Mouse (Mus musculus): ENCODE measurements around the gene Wars.

Gene Wars

GRCm38 (mm10) chr12:108906398-108906797 lies 12.4 kb upstream of the Wars start:
- DNase-seq (ENCODE audit: low spot score) = no peak

GRCm38 (mm10) chr12:108905620-108906302 lies 11.8 kb upstream of the Wars start:
- no peak for DNase-seq (ENCODE audit: low spot score)

- no peak for DNase-seq (ENCODE audit: low spot score)
These were observed 10.3 kb upstream of the Wars start for GRCm38 (mm10) chr12:108904276-108904653.

DNA sequence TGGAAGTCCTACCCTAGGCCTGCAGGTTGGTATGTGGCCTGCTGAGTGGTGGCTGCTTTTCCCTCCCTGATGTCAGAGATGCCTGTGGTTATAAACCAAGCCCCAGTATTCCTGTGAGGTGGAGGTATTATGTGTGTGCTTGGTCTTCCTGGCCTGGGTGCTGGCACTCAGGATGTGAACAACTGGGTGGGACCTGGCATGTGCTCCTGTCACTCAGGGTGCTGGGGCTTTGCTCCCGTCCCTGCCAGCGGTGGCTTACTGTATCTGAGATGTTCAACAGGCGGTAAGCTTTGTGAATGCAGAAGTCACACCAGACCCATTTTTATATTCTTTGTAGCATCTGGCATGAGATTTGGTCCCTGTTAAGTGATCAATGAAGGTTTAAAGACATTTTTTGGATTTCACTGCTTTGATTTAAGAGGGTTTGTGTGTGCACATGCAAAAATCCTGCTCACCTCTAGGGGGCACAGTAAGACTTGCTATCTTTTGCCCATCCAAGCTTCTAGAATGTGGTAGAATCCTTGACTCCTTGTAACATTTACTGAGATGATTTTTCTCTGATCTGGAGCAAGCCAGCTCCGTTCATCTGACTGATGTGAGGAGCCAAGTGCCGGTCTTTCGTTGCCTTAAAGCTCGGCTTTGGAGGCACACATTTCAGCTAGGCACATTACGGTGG lies 9.8 kb upstream of the Wars start:
- DNase-seq (ENCODE audit: low spot score) = peak; percentile 51

GRCm38 (mm10) chr12:108902940-108903339 lies 9.0 kb upstream of the Wars start:
- peak; percentile 49 for DNase-seq (ENCODE audit: low spot score)

- no peak for DNase-seq (ENCODE audit: low spot score)
These were observed 7.4 kb upstream of the Wars start for GRCm38 (mm10) chr12:108901346-108901745.

GRCm38 (mm10) chr12:108896006-108896405 lies 2.0 kb upstream of the Wars start:
- no peak for DNase-seq (ENCODE audit: low spot score)

- no peak for DNase-seq (ENCODE audit: low spot score)
These were observed 450 bp upstream of the Wars start for GRCm38 (mm10) chr12:108894432-108894816.

DNA sequence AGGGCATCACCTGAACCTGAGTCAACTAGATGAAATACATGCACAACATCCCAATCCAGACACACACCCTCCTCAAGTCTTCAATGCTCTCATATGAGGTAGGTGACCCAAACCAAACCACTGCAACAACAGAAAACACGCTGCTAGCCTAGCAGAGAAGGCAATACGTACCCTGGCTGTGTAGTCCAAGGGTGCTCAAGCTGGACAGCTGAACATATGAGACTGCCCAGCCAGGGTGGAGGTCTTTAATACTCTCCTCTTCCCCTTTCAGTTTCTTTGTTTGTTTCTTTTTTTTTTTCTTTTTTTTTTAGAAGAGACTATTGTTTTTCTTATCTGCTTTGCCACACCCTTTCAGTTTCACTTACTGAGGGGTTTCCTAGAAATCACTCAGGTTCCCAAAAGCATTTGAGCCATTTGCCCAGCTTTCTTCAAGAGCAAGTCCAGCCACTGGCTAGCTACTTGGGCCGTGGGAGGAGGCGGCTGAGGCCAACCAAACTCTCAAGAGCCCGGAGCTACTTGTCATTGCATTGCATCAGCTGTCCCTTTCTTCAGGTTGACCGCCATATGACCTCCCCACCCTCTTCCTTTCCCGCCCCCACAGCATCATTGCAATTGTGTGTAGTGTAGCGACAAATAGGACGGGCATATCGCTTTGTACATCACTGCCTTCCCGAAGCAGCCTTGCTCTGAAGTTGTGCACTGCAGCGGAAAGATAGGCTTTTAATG lies 822 bp downstream of the Wars start, which contains the start of gene Wdr25:
Gene Wdr25, plus strand, starts transcription at position 643 of the 726 bp plus-strand sequence.
- no peak for DNase-seq (ENCODE audit: low spot score)

- no peak for DNase-seq (ENCODE audit: low spot score)
These were observed 5.3 kb downstream of the Wars start for GRCm38 (mm10) chr12:108888632-108889031.

- DNase-seq (ENCODE audit: low spot score) = no peak
These were observed 6.9 kb downstream of the Wars start for GRCm38 (mm10) chr12:108887077-108887476.

DNA sequence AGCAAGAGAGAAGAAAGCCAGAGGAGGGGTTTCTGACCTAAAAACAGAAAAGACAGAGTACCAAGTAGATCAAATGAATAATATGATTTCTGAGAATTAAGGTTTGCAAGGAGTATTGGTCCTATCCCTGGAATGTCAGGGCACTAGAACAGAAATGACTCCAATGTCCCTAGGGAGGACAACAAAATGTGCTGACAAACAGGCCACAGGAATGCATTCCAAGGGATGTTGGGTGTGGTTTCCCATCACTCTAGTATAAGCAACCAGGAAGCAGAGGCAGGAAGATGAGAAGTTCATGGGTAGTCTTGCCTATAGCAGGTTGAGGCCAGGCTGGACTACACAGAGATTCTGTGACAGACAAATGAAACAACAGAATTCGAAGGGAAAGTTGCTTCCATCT lies 8.1 kb downstream of the Wars start:
- no peak for DNase-seq (ENCODE audit: low spot score)

GRCm38 (mm10) chr12:108882776-108883175 lies 11.2 kb downstream of the Wars start:
- no peak for DNase-seq (ENCODE audit: low spot score)

DNA sequence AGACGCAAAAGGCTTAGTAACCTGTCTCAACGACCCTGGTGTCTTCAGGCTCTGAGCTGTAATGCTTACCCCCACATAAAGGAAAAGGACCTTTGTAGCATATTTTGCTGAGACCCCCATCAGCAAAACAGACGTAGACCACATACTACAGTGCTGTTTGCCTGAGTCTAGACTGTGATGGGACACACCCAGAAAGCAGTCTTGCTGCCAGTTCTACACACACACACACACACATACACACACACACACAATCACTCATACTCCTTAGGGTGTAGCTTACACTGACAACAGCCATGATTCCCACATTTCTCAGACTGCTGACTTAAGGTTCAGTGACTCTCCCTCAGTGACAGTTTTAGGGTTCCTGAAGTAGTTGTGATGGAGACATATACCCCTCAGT lies 12.8 kb downstream of the Wars start:
- no peak for DNase-seq (ENCODE audit: low spot score)

- DNase-seq (ENCODE audit: low spot score) = no peak
These were observed 13.4 kb downstream of the Wars start for GRCm38 (mm10) chr12:108880606-108881005.

GRCm38 (mm10) chr12:108879138-108879537 lies 14.8 kb downstream of the Wars start:
- no peak for DNase-seq (ENCODE audit: low spot score)

GRCm38 (mm10) chr12:108873122-108873521 lies 20.9 kb downstream of the Wars start:
- no peak for DNase-seq (ENCODE audit: low spot score)

GRCm38 (mm10) chr12:108869575-108869974 lies 24.4 kb downstream of the Wars start:
- DNase-seq (ENCODE audit: low spot score) = no peak

DNA sequence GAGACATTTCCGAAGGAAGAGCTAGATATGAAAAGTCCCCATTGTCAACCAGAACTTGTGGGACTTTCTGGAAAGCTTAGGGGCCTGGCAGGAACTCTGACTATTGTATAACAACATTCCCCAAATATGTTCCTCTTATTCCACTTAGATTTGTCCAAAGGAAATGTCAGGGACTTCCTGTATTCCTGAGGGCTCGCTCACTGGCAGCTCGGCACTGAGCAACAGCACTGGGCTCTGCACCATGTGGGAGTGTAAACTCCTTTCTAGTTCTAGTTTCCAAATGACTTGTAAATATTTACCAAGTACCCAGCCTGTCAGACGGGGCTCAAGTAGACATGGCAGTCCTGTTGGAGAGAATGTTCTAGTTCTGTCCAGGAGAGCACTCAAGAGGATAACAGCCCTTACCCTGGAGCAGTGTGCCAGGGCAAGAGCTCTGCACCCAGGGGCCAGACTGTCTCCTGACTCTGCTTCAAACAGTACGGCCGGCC lies 28.9 kb downstream of the Wars start:
- DNase-seq (ENCODE audit: low spot score) = no peak

DNA sequence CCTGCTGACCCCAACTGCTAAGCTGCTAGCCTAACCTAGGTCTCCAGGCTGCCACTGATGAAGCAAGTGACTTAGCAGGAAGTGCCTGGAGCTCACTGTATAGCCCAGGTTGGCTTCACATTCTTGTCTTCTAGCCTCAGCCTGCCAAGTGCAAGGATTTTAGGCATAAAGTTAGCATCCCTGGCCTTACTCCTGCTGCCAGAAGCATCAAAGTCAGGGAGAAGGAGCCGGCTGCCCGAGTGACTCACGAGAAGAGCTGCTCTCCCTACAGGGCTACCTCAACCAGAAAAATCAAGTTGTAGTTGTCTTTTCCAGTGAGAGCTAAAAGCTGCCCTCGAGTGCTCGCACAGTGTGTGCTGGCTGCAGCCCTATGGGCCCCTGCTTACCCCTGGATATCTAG lies 35.5 kb downstream of the Wars start:
- no peak for DNase-seq (ENCODE audit: low spot score)

- DNase-seq (ENCODE audit: low spot score) = peak; percentile 15
These were observed 36.3 kb downstream of the Wars start for GRCm38 (mm10) chr12:108857589-108858184.

- DNase-seq (ENCODE audit: low spot score) = no peak
These were observed 36.9 kb downstream of the Wars start for GRCm38 (mm10) chr12:108857109-108857508.

GRCm38 (mm10) chr12:108856186-108856585 lies 37.8 kb downstream of the Wars start:
- DNase-seq (ENCODE audit: low spot score) = no peak

All from ovary, postnatal 14 days (tissue).